Mouse (Mus musculus) liver, embryonic 14.5 days (tissue): ENCODE results near the gene Tnik. TPM values are rescaled to one million over a fixed set of nuclear protein-coding genes. Genes with fewer than 3 reads are reported as not detected.

ENCODE experiments used
- ATAC-seq: fragments of 200-750 bp; cut with Nextera tagmentation; 2 replicates; pipeline ENCODE4 v1.8.0; 2017; ENCODE audit warnings: moderate number of reproducible peaks, mild to moderate bottlenecking, moderate library complexity; ENCODE audit not compliant: insufficient read depth
- DNase-seq, 3 experiments: peaks; one replicate each; pipeline ENCODE4 v3.0.0-alpha.2; 2012 to 2013; ENCODE audit warnings: low read depth in 3 of 3, low spot score in 3 of 3
- H3K27ac ChIP-seq: fragments of 300-500 bp; sonication (generic); 2 replicates; pipeline ENCODE4 v1.5.1; 2014; ENCODE audit warnings: moderate library complexity, mild to moderate bottlenecking, control low read depth, inconsistent platforms
- H3K27me3 ChIP-seq: fragments of 300-500 bp; sonication (generic); 2 replicates; pipeline ENCODE4 v1.6.1; 2014; ENCODE audit warnings: mild to moderate bottlenecking, low read length, moderate library complexity; ENCODE audit not compliant: control insufficient read depth, insufficient read depth
- H3K36me3 ChIP-seq: fragments of 300-500 bp; sonication (generic); replicated peaks from 2 replicates; pipeline ENCODE4 v1.6.1; 2014; ENCODE audit warnings: low read depth; ENCODE audit not compliant: control insufficient read depth, insufficient read depth
- H3K4me1 ChIP-seq, 2 experiments: fragments of 200-500 bp in 1 of 2; fragments of 300-500 bp in 1 of 2; sonication (generic) in 1 of 2; replicated peaks; 2 replicates each; pipeline ENCODE4 v1.6.1; 2012 to 2014; ENCODE audit warnings: antibody characterized with exemption in 1 of 2, inconsistent platforms in 1 of 2, low read length in 1 of 2; ENCODE audit not compliant: control insufficient read depth in 2 of 2, insufficient read depth in 2 of 2
- H3K4me2 ChIP-seq: fragments of 300-500 bp; sonication (generic); 2 replicates; pipeline ENCODE4 v1.6.1; 2014; ENCODE audit warnings: low read depth, mild to moderate bottlenecking, control low read depth, moderate library complexity
- H3K4me3 ChIP-seq, 2 experiments: fragments of 200-500 bp in 1 of 2; fragments of 300-500 bp in 1 of 2; sonication (generic) in 1 of 2; 2 replicates each; pipeline ENCODE4 v1.5.1; 2012 to 2014; ENCODE audit warnings: low read depth in 2 of 2, low read length in 2 of 2, mild to moderate bottlenecking in 2 of 2, control low read depth in 1 of 2, inconsistent platforms in 1 of 2, moderate library complexity in 1 of 2; ENCODE audit not compliant: insufficient read depth in 1 of 2
- H3K9ac ChIP-seq: fragments of 300-500 bp; sonication (generic); replicated peaks from 2 replicates; pipeline ENCODE4 v1.6.1; 2014; ENCODE audit warnings: mild to moderate bottlenecking, control low read depth, moderate library complexity
- H3K9me3 ChIP-seq: fragments of 300-500 bp; sonication (generic); 2 replicates; pipeline ENCODE4 v1.6.1; 2016; ENCODE audit warnings: low read length, mixed read lengths; ENCODE audit not compliant: control insufficient read depth
- CTCF ChIP-seq: IDR thresholded peaks from 2 replicates; pipeline ENCODE4 v1.5.1; 2016; ENCODE audit warnings: antibody characterized with exemption, low read depth, control low read depth
- EP300 ChIP-seq: IDR thresholded peaks from 2 replicates; pipeline ENCODE4 v1.6.1; 2016; ENCODE audit warnings: antibody characterized with exemption, low read depth
- WGBS: fragments of 180-500 bp; shearing (Covaris S2); extraction: QIAGEN DNeasy Blood & Tissue Kit; methylation state at CpG from one replicate; pipeline ENCODE4 v1.1.7; 2014; ENCODE audit not compliant: insufficient replicate concordance; 5-methylcytosine and 5-hydroxymethylcytosine counted together
- polyA plus RNA-seq, 2 experiments: library from polyadenylated mRNA; depleted of rRNA in 1 of 2; stranded (reverse) in 1 of 2; unstranded in 1 of 2; fragments of >200 nt; fragmentation: Nextera tagmentation in 1 of 2; extraction: Ambion mirVana in 1 of 2; gene quantifications; 2 replicates each; pipeline versions ENCODE4 v1.2.1 to v1.2.3; 2012 to 2014

Tnik gene
- polyA plus RNA-seq, 2 experiments, result 0.89 to 2.0 TPM

DNA sequence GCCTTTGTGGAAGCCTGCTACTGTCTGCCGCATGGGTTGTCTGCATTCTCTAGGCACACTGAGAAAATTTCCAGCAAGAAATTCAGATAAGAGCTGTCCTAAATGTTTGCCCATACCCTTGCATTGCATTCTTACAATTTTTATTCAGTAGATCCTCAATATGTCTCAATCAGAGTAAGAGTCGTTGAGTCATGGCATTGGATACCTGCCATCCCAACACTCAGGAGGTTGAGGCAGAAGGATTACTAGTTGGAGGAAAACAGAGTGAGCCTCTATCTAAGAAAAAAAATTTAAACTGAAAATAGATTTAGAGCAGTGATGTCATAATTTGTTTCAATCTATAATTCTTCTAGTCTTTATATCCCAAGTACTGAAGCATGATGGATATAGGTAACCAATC is 109.4 kb downstream of the Tnik start:
- no peak overlapping the region for H3K4me2 ChIP-seq
- no peaks in the 10 kb centered on the region for H3K4me1 ChIP-seq
- no peak for DNase-seq
- no peak overlapping the region for H3K9ac ChIP-seq
- H3K27me3 ChIP-seq, result no peaks in the 10 kb centered on the region
- no peak for ATAC-seq
- TF ChIP-seq EP300 (no peak), CTCF (no peak)
- no peaks in the 10 kb centered on the region for H3K36me3 ChIP-seq
- 77% methylated on average over 2 of the region's 2 CpGs for WGBS
- H3K9me3 ChIP-seq, result no peaks in the 10 kb centered on the region
- no peak overlapping the region for H3K4me3 ChIP-seq
- H3K27ac ChIP-seq, result no peak overlapping the region

DNA sequence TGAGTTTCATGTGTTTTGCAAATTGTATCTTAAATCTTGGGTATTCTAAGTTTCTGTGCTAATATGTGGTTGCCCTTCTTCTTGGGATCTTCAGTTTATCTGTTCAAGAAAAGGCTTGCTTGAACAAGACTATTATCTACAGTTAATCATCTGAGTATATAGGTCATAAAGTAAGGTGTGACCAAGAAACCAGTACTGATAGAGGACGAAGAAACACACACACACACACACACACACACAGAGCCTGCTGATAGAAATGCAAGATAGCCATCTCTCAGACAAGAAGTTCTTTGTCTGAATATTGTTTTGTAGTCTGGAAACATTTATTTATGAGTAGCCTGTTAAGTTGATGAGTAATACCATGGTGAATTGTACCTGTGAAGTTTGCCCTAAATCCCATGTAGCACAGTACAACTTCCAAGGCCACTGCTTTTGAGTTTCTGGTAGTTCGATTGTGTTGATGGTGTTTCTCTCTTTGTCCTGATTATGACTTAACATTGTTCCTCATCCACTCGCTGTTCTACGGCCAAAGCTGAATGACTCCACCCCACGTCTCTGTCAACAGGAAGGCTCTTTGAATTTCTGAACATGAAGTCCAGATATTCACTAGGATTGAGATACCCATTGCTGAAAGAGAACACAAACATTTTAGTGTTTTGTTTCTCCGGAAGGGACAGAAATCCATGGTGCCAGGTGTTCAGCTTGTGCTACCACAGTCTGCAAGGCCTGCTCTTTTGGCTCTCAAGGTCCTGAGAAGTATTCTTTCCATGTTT is 111.9 kb downstream of the Tnik start:
- H3K4me3 ChIP-seq, result no peak overlapping the region
- no peak overlapping the region for H3K9ac ChIP-seq
- H3K9me3 ChIP-seq, result no peaks in the 10 kb centered on the region
- H3K4me2 ChIP-seq, result no peak overlapping the region
- H3K36me3 ChIP-seq, result no peaks in the 10 kb centered on the region
- H3K27ac ChIP-seq, result no peak overlapping the region
- TF ChIP-seq EP300, result no peak
- no peak for TF ChIP-seq CTCF
- ATAC-seq, result no peak
- H3K4me1 ChIP-seq, result no peaks in the 10 kb centered on the region
- 66% methylated on average over 6 of the region's 6 CpGs for WGBS
- no peak for DNase-seq
- no peaks in the 10 kb centered on the region for H3K27me3 ChIP-seq

DNA sequence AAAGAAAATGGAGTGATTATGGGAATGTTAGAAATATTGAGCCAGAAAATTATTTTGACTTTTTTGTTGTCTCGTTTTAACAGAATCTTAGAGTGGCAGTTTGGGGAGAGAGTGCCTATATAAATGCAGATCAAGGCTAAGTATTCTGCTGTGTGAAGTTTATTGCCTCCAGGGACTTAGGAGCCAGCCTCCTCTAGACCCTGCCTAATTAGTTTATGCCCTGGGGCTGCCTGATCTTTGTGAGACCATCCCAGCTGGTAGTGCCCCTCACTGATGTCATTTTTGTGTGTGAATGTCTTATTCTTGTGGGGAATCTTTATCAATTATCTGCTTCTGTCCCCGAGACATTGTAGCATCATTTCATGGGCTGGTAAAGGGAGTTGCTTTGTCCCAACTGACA is 117.2 kb downstream of the Tnik start:
- TF ChIP-seq CTCF (no peak), EP300 (no peak)
- DNase-seq, result no peak
- ATAC-seq, result no peak

GRCm38 (mm10) chr3:28383526-28384126 is 120.6 kb downstream of the Tnik start:
- H3K4me3 ChIP-seq, result no peak overlapping the region
- ATAC-seq (no peak), DNase-seq (no peak)
- no peaks in the 10 kb centered on the region for H3K36me3 ChIP-seq
- no peaks in the 10 kb centered on the region for H3K4me1 ChIP-seq
- no peak overlapping the region for H3K4me2 ChIP-seq
- no peaks in the 10 kb centered on the region for H3K9me3 ChIP-seq
- no peak overlapping the region for H3K9ac ChIP-seq
- 59% methylated on average over 11 of the region's 11 CpGs for WGBS
- H3K27ac ChIP-seq, result no peak overlapping the region
- no peaks in the 10 kb centered on the region for H3K27me3 ChIP-seq
- TF ChIP-seq CTCF (no peak), EP300 (no peak)

More for the DNA sequence above, 117.2 kb downstream of the Tnik start:
- 40% methylated on average over 2 of the region's 2 CpGs for WGBS
- no peak overlapping the region for H3K9ac ChIP-seq
- no peak overlapping the region for H3K4me2 ChIP-seq
- no peaks in the 10 kb centered on the region for H3K27me3 ChIP-seq
- no peak overlapping the region for H3K27ac ChIP-seq
- no peaks in the 10 kb centered on the region for H3K36me3 ChIP-seq
- H3K4me1 ChIP-seq, result no peaks in the 10 kb centered on the region
- no peaks in the 10 kb centered on the region for H3K9me3 ChIP-seq
- H3K4me3 ChIP-seq, result no peak overlapping the region

DNA sequence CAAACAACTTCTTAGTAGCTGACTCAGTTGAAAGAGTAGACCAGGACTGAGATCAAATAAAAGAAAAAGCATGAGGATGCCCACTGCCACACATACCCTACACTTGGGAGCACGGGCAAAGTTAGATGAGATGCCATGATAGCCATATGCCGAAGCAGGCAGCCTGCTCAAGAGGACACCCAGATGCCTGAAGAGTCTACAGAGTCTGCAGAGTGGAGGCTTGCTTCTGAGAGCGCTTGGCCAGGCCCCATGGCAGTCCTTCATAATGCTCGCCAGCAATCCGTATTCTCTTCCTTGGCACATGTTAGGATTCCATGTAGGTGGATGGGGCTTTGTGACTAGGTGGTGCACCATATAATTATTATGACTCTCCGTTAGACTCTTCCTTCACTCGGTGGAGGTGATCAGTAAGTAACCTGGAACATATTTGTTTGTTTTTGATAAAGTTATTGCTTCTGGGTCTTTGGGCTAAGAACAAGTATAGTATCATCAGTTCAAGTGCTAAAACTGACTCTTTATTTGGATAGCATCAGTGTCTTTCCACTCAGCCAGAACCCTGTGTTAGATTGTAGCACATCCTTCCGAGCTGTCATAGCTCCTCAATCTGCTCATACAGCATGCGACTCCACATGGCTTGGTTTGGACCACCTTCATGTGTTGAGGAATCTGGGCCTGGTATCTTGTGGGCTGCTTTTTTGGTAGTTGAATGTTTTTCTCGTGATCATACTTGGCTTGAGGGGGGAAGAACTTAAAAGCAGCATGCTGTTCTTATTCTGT is 122.4 kb downstream of the Tnik start:
- H3K36me3 ChIP-seq, result no peaks in the 10 kb centered on the region

More for the DNA sequence above, 122.4 kb downstream of the Tnik start:
- H3K27ac ChIP-seq, result no peak overlapping the region
- DNase-seq, result no peak
- 73% methylated on average over 10 of the region's 10 CpGs for WGBS
- no peaks in the 10 kb centered on the region for H3K4me1 ChIP-seq
- TF ChIP-seq CTCF (no peak), EP300 (no peak)
- no peaks in the 10 kb centered on the region for H3K27me3 ChIP-seq
- no peaks in the 10 kb centered on the region for H3K9me3 ChIP-seq
- H3K4me2 ChIP-seq, result no peak overlapping the region
- H3K9ac ChIP-seq, result no peak overlapping the region
- ATAC-seq, result no peak
- H3K4me3 ChIP-seq, result no peak overlapping the region
